Mouse (Mus musculus) cerebellum, postnatal 25 days (tissue): ENCODE measurements around the gene B430305J03Rik.

ENCODE experiments used
- DNase-seq, 2 experiments: peaks; one replicate each; pipeline ENCODE4 v3.0.0; 2021; ENCODE audit warnings: mixed read lengths in 2 of 2

B430305J03Rik gene

DNA sequence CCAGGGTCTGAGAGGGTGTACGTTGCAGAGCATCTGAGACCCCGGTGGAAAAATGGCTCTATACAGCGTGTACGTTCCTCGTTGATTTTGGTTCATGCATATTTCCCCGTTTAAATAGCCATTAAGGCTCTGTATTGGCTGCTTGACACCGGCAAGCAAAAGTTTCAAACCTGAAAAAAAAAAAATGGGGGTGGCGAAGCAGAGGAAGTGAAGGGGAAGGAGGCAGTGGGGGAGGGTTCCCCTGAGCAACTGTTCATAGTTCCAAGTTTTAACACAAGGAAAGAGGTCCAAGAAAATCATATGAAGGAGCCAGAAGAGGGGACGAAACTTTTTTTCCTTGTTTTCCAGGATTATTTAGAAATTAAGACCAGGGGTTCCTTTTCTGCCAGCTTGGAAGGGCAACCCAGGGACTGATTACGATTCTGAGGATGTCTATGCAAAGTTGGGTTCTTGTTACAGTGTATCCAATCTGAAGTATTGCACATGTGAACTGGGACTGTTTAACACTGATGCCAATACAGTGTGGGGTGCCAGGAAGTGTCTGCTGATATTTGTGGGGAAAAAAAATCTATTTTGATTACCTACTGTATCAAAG is at the start of gene B430305J03Rik:
Gene B430305J03Rik (minus strand): TSS at position 173 of the 595 bp plus-strand sequence.
- DNase-seq: no peak

GRCm38 (mm10) chr3:61409683-61410082 is 43.9 kb upstream of the B430305J03Rik start:
- no peak for DNase-seq

DNA sequence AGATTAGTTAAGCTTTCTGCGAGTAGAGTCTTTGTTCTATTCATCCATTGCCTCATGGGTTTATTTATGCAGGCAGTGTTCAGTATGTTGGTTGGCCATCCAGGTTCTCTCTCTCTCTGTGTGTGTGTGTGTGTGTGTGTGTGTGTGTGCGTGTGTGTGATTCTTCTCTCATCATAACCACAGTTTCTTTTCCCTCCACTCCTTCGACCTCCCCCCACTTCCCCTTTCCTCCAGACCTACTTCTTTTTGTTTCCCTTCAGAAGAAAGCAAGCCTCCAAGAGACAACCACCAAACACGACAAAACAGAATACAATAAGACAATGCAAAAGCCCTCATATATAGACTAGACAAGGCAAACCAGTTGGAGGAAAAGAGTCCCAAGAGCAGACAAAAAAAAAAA is 41.2 kb upstream of the B430305J03Rik start:
- DNase-seq: no peak

GRCm38 (mm10) chr3:61400823-61401387 is 35.2 kb upstream of the B430305J03Rik start:
- DNase-seq: no peak

DNA sequence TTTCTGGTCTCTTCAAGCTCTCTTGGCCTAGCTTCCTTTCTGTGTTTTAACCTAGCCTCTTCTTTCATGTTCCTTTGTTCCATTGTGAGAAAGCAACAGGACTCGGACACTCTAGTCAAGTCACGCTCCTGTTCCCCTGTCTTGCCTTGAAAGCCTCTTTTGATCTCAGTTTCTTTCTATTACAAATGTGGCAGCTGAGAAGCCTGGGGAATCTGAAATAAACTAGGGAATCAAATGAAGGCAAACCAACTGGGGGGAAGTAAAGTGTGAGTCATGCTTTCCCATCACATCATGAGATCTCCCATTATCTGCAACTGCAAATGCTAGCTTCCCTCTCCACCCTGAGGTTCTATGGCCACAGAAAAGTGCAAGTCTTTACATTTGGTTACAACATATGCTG is 31.0 kb upstream of the B430305J03Rik start:
- no peak for DNase-seq

DNA sequence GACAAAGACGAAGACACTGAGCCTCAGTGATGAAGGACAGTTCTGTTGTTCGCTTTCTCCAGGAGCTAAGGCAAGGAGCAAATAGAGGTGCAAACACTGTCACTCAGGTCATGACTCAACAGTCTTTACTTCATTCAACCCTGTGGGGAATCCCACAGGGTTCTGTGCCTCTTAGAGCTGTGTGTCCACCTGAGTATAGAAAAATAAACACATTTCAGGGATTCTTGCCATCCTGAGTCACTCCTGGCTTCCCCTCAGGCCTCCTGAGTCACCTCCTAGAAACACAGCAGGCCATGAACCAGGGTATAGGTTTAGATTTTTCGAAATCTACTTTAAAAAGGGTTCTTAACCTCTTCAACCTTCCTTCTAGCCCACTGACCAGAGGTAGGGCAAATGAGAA is 29.6 kb upstream of the B430305J03Rik start:
- no peak for DNase-seq

- DNase-seq: no peak
Measured at GRCm38 (mm10) chr3:61393520-61393919, 27.8 kb upstream of the B430305J03Rik start.

GRCm38 (mm10) chr3:61392881-61393280 is 27.1 kb upstream of the B430305J03Rik start:
- no peak for DNase-seq

DNA sequence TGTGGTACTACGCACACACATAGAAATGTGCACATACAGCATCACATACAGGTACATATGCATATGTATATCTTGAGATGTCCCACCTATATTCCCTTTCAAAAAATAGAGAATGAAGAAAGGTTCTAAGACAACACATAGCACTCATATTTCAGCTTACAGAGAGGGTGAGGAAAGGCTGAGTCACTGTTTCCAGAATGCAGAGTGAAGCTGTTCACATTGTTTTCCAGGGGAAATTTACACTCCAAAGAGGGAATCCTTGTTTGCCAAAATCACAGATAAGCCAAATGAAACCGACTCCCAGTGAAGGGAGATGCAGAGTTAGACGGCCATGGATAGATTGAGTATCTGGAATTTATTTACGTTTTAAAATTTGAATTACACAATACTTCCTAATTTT is 25.8 kb upstream of the B430305J03Rik start:
- no peak for DNase-seq

GRCm38 (mm10) chr3:61386368-61386767 is 20.6 kb upstream of the B430305J03Rik start:
- no peak for DNase-seq

DNA sequence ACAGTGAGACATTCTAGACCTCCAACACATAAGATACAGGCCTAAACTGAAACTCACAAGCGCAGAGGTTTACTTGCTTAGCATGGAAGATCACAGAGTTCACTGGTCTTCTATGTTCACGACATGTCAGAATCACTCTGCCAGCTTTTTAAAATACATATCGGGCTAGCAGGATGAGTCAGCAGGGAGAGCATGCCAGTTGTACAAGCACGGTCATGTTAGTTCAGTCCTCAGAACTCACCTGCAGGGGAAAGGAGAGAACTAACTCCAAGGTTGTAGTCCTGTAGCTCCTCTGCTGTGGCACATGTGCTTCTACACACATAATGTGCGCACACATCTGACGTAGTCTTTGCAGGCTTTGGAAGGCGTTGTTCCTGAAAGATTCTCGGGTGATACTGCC is 10.2 kb upstream of the B430305J03Rik start:
- DNase-seq: no peak

DNA sequence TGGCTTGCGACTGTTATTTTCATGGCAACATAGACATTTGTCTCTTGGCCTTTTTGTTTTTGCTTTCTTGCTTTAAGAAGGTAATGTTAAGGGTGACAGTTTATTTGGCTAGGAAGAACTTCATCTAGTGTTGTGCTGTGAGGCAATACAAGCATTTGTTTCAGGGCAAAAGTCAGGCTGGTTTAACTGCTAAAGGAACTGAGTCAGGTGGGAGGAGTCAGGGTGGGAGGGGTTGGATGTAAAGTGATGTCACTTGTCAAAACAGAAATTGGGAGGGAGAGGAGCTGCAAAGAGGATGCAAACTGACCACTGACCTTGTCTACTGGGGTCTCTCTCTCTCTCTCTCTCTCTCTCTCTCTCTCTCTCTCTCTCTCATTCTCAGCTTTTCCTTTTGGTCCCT is 2.7 kb upstream of the B430305J03Rik start:
- DNase-seq: no peak

DNA sequence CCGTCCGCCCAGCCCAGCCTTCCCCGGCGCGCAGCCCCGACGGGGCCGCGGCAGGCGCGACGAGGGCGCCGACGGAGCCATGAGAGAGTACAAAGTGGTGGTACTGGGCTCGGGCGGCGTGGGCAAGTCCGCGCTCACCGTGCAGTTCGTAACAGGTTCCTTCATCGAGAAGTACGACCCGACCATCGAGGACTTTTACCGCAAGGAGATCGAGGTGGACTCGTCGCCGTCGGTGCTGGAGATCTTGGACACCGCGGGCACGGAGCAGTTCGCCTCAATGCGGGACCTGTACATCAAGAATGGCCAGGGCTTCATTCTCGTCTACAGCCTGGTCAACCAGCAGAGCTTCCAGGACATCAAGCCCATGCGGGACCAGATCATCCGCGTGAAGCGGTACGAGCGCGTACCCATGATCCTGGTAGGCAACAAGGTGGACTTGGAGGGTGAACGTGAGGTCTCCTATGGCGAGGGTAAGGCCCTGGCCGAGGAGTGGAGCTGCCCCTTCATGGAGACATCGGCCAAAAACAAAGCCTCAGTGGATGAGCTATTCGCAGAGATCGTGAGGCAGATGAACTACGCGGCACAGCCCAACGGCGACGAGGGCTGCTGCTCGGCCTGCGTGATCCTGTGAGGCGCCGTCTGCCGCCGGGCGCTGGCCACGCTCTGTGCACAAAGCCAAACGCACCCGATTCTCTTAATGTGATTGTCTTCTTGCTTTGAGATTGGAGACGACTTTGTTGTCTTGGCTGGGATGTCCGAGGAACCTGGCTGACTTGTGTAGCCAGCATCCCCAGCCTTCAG is 573 bp downstream of the B430305J03Rik start:
- peak; percentile 65 to 66 for DNase-seq

DNA sequence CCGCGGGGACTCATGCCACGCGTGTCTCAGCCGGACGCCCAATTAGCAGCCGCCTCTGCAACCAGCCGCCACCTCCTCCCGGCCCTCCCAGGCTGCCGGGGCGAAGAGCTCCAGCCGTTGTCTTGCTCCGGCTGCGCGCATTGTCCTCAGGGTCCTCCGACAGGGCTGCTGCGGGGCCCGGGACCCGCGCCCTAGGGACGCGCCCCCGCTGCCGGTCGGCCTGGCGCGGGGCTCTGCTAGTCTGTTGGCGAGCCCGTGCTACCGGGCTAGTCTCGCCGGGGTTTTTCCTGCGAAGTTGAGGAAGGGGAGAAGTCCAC is 1.1 kb downstream of the B430305J03Rik start:
- DNase-seq: no peak

DNA sequence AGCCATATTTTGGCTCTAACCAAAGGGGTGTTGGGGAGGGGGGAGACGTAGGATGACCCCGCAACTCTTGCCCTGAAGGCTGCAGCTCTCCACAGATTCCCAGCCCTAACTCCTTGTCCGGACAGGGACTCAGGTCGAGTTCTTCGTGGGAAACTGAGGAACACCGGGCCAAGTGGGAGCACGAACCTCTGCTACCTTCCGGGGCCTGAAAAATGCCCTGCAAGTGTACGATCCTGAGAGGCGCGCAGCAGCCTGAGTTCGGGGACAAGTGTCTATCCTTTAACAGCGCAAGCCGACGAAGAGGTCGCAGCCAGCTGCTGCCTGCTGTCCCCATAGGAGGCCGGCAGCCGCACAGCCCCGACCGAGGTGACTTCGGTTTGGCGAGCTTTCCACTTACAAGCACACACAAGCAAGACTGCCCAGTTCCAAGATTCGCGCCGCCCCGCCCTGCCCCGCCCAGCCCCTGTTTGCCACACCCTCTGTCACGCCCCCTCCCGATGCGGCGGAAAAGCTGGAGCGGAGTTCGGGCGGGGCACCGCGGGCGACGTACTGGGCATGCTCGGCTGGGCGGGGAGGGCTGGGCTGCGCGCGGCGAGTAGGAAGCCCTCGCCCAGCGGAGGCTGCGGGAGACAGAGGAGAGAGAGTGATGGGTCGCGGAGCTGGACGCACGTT is 1.6 kb downstream of the B430305J03Rik start:
- peak; percentile 94 to 98 for DNase-seq

- peak; percentile 82 for DNase-seq
Measured at GRCm38 (mm10) chr3:61363161-61363988, 2.4 kb downstream of the B430305J03Rik start.

- DNase-seq: peak in 1 of 2 experiments; percentile 64
Measured at GRCm38 (mm10) chr3:61362821-61363160, 3.0 kb downstream of the B430305J03Rik start.

- DNase-seq: no peak
Measured at GRCm38 (mm10) chr3:61361338-61361737, 4.4 kb downstream of the B430305J03Rik start, which contains the start of gene Rap2b. Gene Rap2b, plus strand, starts transcription at chr3:61361638.

- DNase-seq: no peak
Measured at GRCm38 (mm10) chr3:61358756-61359293, 6.9 kb downstream of the B430305J03Rik start.

GRCm38 (mm10) chr3:61358107-61358506 is 7.6 kb downstream of the B430305J03Rik start:
- DNase-seq: peak in 1 of 2 experiments; percentile 18

DNA sequence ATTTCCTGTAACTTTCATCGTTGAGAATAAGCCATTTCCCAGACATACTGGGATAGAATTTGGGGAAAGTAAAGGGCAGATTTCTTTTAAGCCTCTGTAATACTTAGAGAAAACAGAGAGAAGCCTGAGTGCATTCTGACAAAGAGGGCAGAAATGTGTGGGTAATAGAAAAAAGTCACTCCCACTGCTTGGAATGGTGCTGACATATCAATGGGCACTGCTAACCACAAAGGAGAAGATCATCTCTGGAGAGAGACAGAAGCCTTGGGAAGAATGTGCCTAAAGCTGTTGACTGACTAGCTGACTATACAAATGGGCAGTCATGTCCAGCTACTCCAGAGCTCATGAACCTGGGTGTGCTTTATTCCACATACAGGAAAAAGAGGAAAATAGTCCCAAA is 10.3 kb downstream of the B430305J03Rik start:
- DNase-seq: no peak

DNA sequence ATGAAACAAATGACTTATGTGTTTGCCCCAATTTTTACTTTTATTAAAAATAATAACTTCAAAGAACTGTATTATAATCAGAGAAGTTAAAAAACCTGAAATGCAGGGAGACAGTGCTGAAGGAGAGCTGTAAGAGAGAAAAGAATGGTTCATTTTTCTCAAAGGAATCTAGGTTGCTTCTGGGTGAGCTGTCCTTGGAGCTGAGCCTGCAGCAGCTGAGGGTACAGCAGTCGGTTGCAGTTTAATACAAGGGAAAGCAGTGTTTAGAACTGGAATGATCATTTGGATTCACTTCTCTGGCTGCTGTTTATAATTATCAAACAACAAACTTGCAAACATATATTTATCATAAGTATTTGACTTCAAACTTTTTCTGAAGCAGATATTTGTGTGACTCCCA is 16.3 kb downstream of the B430305J03Rik start:
- no peak for DNase-seq
